Mouse (Mus musculus): ENCODE measurements around the gene Slc25a22. TPM values are rescaled to one million over a fixed set of nuclear protein-coding genes. Genes with fewer than 3 reads are reported as not detected.

The Slc25a22 gene
- polyA plus RNA-seq, 1 experiment from 2014 or later: 30.9 TPM

GRCm38 (mm10) chr7:141471236-141471635 is 33.5 kb upstream of the Slc25a22 start:
- peaks cover under 1% of the 10 kb centered on the region; the same call in 1 of the 2 replicates for H3K27me3 ChIP-seq
- 65% methylated on average over 1 of the region's 1 CpGs for WGBS

GRCm38 (mm10) chr7:141470637-141470944 is 32.9 kb upstream of the Slc25a22 start:
- WGBS: 94% methylated on average over 10 of the region's 10 CpGs
- peaks cover 33% of the 10 kb centered on the region for H3K36me3 ChIP-seq
- H3K4me1 ChIP-seq: peaks cover 58% of the 10 kb centered on the region
- H3K9ac ChIP-seq: no peak overlapping the region
- no peaks in the 10 kb centered on the region for H3K9me3 ChIP-seq (replicated peaks)
- peaks cover 7% of the 10 kb centered on the region; the same call in 1 of the 2 replicates for H3K27me3 ChIP-seq
- no peak overlapping the region for H3K4me2 ChIP-seq (replicated peaks)
- no peak overlapping the region for H3K27ac ChIP-seq (replicated peaks)
- no peak for ATAC-seq (ENCODE audit: insufficient number of reproducible peaks, low FRiP score, low TSS enrichment, low read depth)
- no peak overlapping the region for H3K4me3 ChIP-seq (replicated peaks)

More at GRCm38 (mm10) chr7:141471236-141471635, 33.5 kb upstream of the Slc25a22 start:
- no peak overlapping the region for H3K27ac ChIP-seq (replicated peaks)
- no peaks in the 10 kb centered on the region for H3K9me3 ChIP-seq (replicated peaks)
- no peak overlapping the region for H3K4me3 ChIP-seq (replicated peaks)
- peaks cover 33% of the 10 kb centered on the region for H3K36me3 ChIP-seq
- H3K4me2 ChIP-seq (replicated peaks): no peak overlapping the region
- H3K4me1 ChIP-seq: peaks cover 59% of the 10 kb centered on the region
- no peak for ATAC-seq (ENCODE audit: insufficient number of reproducible peaks, low FRiP score, low TSS enrichment, low read depth)
- no peak overlapping the region for H3K9ac ChIP-seq

- Histone ChIP-seq H3K27ac (replicated peaks) (0 out of 2 replicates have a peak overlapping the region, but pooled peaks have one; percentile 92), H3K9me3 (replicated peaks) (no peaks in the 10 kb centered on the region), H3K4me3 (replicated peaks) (no peak overlapping the region), H3K4me2 (replicated peaks) (no peak overlapping the region), H3K36me3 (peaks cover 33% of the 10 kb centered on the region), H3K27me3 (peaks cover 11% of the 10 kb centered on the region; the same call in 1 of the 2 replicates), H3K4me1 (peaks cover 61% of the 10 kb centered on the region), H3K9ac (no peak overlapping the region)
- 91% methylated on average over 18 of the region's 18 CpGs for WGBS
- ATAC-seq (ENCODE audit: insufficient number of reproducible peaks, low FRiP score, low TSS enrichment, low read depth): no peak
Measured at GRCm38 (mm10) chr7:141469901-141470636, 32.4 kb upstream of the Slc25a22 start.

GRCm38 (mm10) chr7:141469352-141469751 is 31.7 kb upstream of the Slc25a22 start:
- WGBS: 83% methylated on average over 6 of the region's 6 CpGs
- peaks cover 33% of the 10 kb centered on the region for H3K36me3 ChIP-seq
- no peak for ATAC-seq (ENCODE audit: insufficient number of reproducible peaks, low FRiP score, low TSS enrichment, low read depth)
- no peaks in the 10 kb centered on the region for H3K9me3 ChIP-seq (replicated peaks)
- peaks cover 67% of the 10 kb centered on the region for H3K4me1 ChIP-seq
- H3K27ac ChIP-seq (replicated peaks): 0 out of 2 replicates have a peak overlapping the region, but pooled peaks have one; percentile 92
- peak overlapping the region; percentile 21 for H3K9ac ChIP-seq
- peaks cover 18% of the 10 kb centered on the region for H3K27me3 ChIP-seq
- H3K4me2 ChIP-seq (replicated peaks): peak overlapping the region; percentile 75
- H3K4me3 ChIP-seq (replicated peaks): peak overlapping the region; percentile 79

GRCm38 (mm10) chr7:141468522-141469211 is 31.0 kb upstream of the Slc25a22 start:
- Histone ChIP-seq H3K4me1 (peaks cover 61% of the 10 kb centered on the region), H3K4me3 (replicated peaks) (peak overlapping the region; percentile 79), H3K27me3 (peaks cover 25% of the 10 kb centered on the region), H3K9me3 (replicated peaks) (no peaks in the 10 kb centered on the region), H3K27ac (replicated peaks) (peak overlapping the region; percentile 92), H3K36me3 (peaks cover 33% of the 10 kb centered on the region), H3K4me2 (replicated peaks) (peak overlapping the region; percentile 75), H3K9ac (peak overlapping the region; percentile 52)
- ATAC-seq (ENCODE audit: insufficient number of reproducible peaks, low FRiP score, low TSS enrichment, low read depth): peak; percentile 50
- WGBS: 4% methylated on average over 8 of the region's 8 CpGs

GRCm38 (mm10) chr7:141468164-141468521 is 30.5 kb upstream of the Slc25a22 start:
- Histone ChIP-seq H3K9me3 (replicated peaks) (no peaks in the 10 kb centered on the region), H3K27ac (replicated peaks) (peak overlapping the region; percentile 92), H3K4me3 (replicated peaks) (peak overlapping the region; percentile 79), H3K4me2 (replicated peaks) (peak overlapping the region; percentile 75), H3K4me1 (peaks cover 57% of the 10 kb centered on the region), H3K9ac (peak overlapping the region; percentile 52), H3K36me3 (peaks cover 33% of the 10 kb centered on the region), H3K27me3 (peaks cover 30% of the 10 kb centered on the region)
- 17% methylated on average over 5 of the region's 5 CpGs for WGBS
- ATAC-seq (ENCODE audit: insufficient number of reproducible peaks, low FRiP score, low TSS enrichment, low read depth): no peak

- peak; percentile 77 for ATAC-seq (ENCODE audit: insufficient number of reproducible peaks, low FRiP score, low TSS enrichment, low read depth)
- peak within 1 kb of the TSS; percentile 75 for H3K4me2 ChIP-seq (replicated peaks)
- peaks cover 57% of the 10 kb centered on the region for H3K4me1 ChIP-seq
- peaks cover 28% of the 10 kb centered on the region for H3K36me3 ChIP-seq
- H3K9me3 ChIP-seq (replicated peaks): no peaks in the 10 kb centered on the region
- H3K27me3 ChIP-seq: peaks cover 36% of the 10 kb centered on the region
- H3K9ac ChIP-seq: peak within 1 kb of the TSS; percentile 52
- under 1% methylated on average over 52 of the region's 52 CpGs for WGBS
- H3K27ac ChIP-seq (replicated peaks): peak within 1 kb of the TSS; percentile 92
- H3K4me3 ChIP-seq (replicated peaks): peak within 1 kb of the TSS; percentile 79
Measured at GRCm38 (mm10) chr7:141467230-141468030, 29.7 kb upstream of the Slc25a22 start, which contains the start of gene Cd151. TSS of gene Cd151 (plus strand) at chr7:141467392.

GRCm38 (mm10) chr7:141466607-141467148 is 29.0 kb upstream of the Slc25a22 start:
- Histone ChIP-seq H3K9ac (peak overlapping the region; percentile 52; the same call in 1 of the 2 replicates), H3K27ac (replicated peaks) (peak overlapping the region; percentile 92), H3K9me3 (replicated peaks) (no peaks in the 10 kb centered on the region), H3K4me2 (replicated peaks) (peak overlapping the region; percentile 75), H3K4me1 (peaks cover 62% of the 10 kb centered on the region), H3K36me3 (peaks cover 22% of the 10 kb centered on the region), H3K27me3 (peaks cover 44% of the 10 kb centered on the region), H3K4me3 (replicated peaks) (peak overlapping the region; percentile 79)
- WGBS: 56% methylated on average over 10 of the region's 10 CpGs
- no peak for ATAC-seq (ENCODE audit: insufficient number of reproducible peaks, low FRiP score, low TSS enrichment, low read depth)

- Histone ChIP-seq H3K4me3 (replicated peaks) (no peak overlapping the region), H3K27ac (replicated peaks) (no peak overlapping the region), H3K4me1 (peaks cover 65% of the 10 kb centered on the region), H3K36me3 (peaks cover 16% of the 10 kb centered on the region), H3K4me2 (replicated peaks) (no peak overlapping the region), H3K9ac (no peak overlapping the region), H3K9me3 (replicated peaks) (no peaks in the 10 kb centered on the region), H3K27me3 (peaks cover 50% of the 10 kb centered on the region)
- ATAC-seq (ENCODE audit: insufficient number of reproducible peaks, low FRiP score, low TSS enrichment, low read depth): no peak
- WGBS: 76% methylated on average over 7 of the region's 7 CpGs
Measured at GRCm38 (mm10) chr7:141466045-141466394, 28.3 kb upstream of the Slc25a22 start.

GRCm38 (mm10) chr7:141465388-141466044 is 27.8 kb upstream of the Slc25a22 start:
- WGBS: 32% methylated on average over 8 of the region's 10 CpGs
- peaks cover 55% of the 10 kb centered on the region for H3K27me3 ChIP-seq
- peaks cover 11% of the 10 kb centered on the region for H3K36me3 ChIP-seq
- H3K4me2 ChIP-seq (replicated peaks): peak overlapping the region; percentile 43
- no peak overlapping the region for H3K9ac ChIP-seq
- no peak for ATAC-seq (ENCODE audit: insufficient number of reproducible peaks, low FRiP score, low TSS enrichment, low read depth)
- peaks cover 65% of the 10 kb centered on the region for H3K4me1 ChIP-seq
- no peaks in the 10 kb centered on the region for H3K9me3 ChIP-seq (replicated peaks)
- peak overlapping the region; percentile 27 for H3K4me3 ChIP-seq (replicated peaks)
- no peak overlapping the region for H3K27ac ChIP-seq (replicated peaks)

Measured in embryonic facial prominence, embryonic 15.5 days (tissue).